ENCODE assay signal across 17 mouse cellular contexts in the genomic region with DNA sequence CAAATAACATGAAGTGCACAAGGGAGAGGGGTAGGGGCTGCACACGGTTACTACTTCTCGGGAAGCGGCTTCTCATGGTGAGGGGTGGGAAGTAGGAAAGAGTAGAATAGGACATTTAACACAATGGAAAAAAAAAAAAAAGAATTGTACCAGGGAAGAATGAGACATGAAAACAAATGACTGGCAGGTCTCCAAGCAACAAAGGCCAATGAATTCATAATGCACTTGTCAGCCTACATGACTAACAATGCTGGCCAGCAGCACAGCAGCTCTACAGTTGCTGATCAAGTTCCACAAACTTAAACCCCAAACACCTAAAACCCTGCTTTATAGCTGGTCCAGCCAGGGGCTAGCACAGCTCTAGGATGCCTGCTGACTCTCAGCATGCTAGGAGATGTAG. TPM values are rescaled to one million over a fixed set of nuclear protein-coding genes. Genes with fewer than 3 reads are reported as not detected.
DNase-seq lines count a peak whose midpoint lies in the region; TF ChIP-seq lines count a peak whose summit lies in the region.
"Had no signal": no experiment of that assay in that cellular context is flagged by ENCODE, and none has a peak within 500 bp of the region (broad histone marks: within the 10 kb centered on the region; RNA-seq: fewer than 3 reads in every experiment).

No protein-coding gene starts in this region.

- H3K27ac ChIP-seq in heart, adult 2 months = peak overlapping the region; percentile 1; the same call in 1 of the 2 replicates
- H3K27ac ChIP-seq: heart, embryonic 13.5 days; hindbrain, embryonic 14.5 days; intestine, embryonic 15.5 days; kidney, postnatal 0 days; limb, embryonic 15.5 days; neural tube, embryonic 12.5 days; stomach, embryonic 15.5 days had no signal

- WGBS in heart, adult 2 months = 57% methylated on average over 3 of the region's 3 CpGs

- no peaks in the 10 kb centered on the region for H3K79me2 ChIP-seq in heart, adult 2 months (replicated peaks; ENCODE audit: control insufficient read depth, insufficient read depth, low read length)

- no peak for TF ChIP-seq EP300 in heart, adult 2 months (IDR thresholded peaks at IDR 0.05; ENCODE audit: insufficient read depth, low read depth, low read length)

- no peak for TF ChIP-seq CTCF in heart, adult 2 months (IDR thresholded peaks at IDR 0.05)

- intact Hi-C loops in heart, adult 2 months (cut with DNase I) = loop anchor here (10.0 kb wide), 1 partner anchor 574 kb away; no protein-coding TSS in a partner anchor

- H3K36me3 ChIP-seq in heart, adult 2 months (ENCODE audit: control insufficient read depth, insufficient read depth, low read length) = no peaks in the 10 kb centered on the region; the same call in none of the 2 replicates
- H3K36me3 ChIP-seq: intestine, embryonic 15.5 days; stomach, embryonic 15.5 days had no signal

- DNase-seq in heart, adult 2 months = no peak
- DNase-seq in heart, adult 8-10 months (ENCODE audit: low spot score) = no peak
- DNase-seq in layer of hippocampus, adult 9-11 months = peak; percentile 48
- no peak for DNase-seq in layer of hippocampus, postnatal 10 days (ENCODE audit: low spot score in 2 of 2)
- DNase-seq in adipocyte (ENCODE audit: low spot score) = peak; percentile 68
- peak; percentile 42 for DNase-seq in lung, postnatal 14 days
- DNase-seq in left cerebral cortex, adult 8-10 months (ENCODE audit: low spot score in 2 of 2) = no peak
- DNase-seq: cerebellum, postnatal 10 days; gastrocnemius, postnatal 25 days; thymus, postnatal 14 days had no signal

- peaks cover 2% of the 10 kb centered on the region for H3K4me1 ChIP-seq in heart, adult 2 months (ENCODE audit: control insufficient read depth, insufficient read depth, low read length)
- H3K4me1 ChIP-seq: intestine, embryonic 15.5 days; stomach, embryonic 15.5 days had no signal

- TF ChIP-seq POLR2A in heart, adult 2 months (IDR thresholded peaks at IDR 0.05; ENCODE audit: insufficient read depth, low read depth, low read length) = no peak

- H3K9ac ChIP-seq in heart, adult 2 months (ENCODE audit: low read depth, low read length) = no peak overlapping the region
- H3K9ac ChIP-seq: heart, embryonic 13.5 days; hindbrain, embryonic 14.5 days; intestine, embryonic 15.5 days; limb, embryonic 15.5 days; neural tube, embryonic 12.5 days; stomach, embryonic 15.5 days had no signal

- no peak overlapping the region for H3K4me3 ChIP-seq in heart, adult 2 months
- H3K4me3 ChIP-seq: heart, embryonic 13.5 days; intestine, embryonic 15.5 days; limb, embryonic 15.5 days; neural tube, embryonic 12.5 days; stomach, embryonic 15.5 days had no signal

- no peaks in the 10 kb centered on the region for H3K27me3 ChIP-seq in heart, adult 2 months (ENCODE audit: control insufficient read depth, insufficient read depth, low read length)
- H3K27me3 ChIP-seq: heart, embryonic 13.5 days; intestine, embryonic 15.5 days; limb, embryonic 15.5 days; neural tube, embryonic 12.5 days; stomach, embryonic 15.5 days had no signal

RNA-seq across cellular contexts. Expression of a gene that starts 6.1 kb away (rescaled TPM):
- 10 to 100 TPM; 14.1 to 16.4 TPM for total RNA-seq in heart, adult 2 months (2021)
- 20.5 and 24.2 TPM in 2 replicates for polyA plus RNA-seq in heart, adult 2 months (2012; rRNA removed)
- total RNA-seq in heart, adult 8-10 months (2022) = 10 to 100 TPM; 13.5 to 19.6 (median 17.2) TPM
- total RNA-seq in layer of hippocampus, postnatal 10 days (2021) = 10 to 100 TPM; 32.2 to 33.4 TPM
- 10 to 100 TPM; 30.1 to 41.4 (median 32.4) TPM for total RNA-seq in left cerebral cortex, adult 8-10 months (2022)

RNA-seq across cellular contexts. Expression of a gene that starts 8.2 kb away (rescaled TPM):
- 10 to 100 TPM; 18.6 to 20.7 TPM for total RNA-seq in heart, adult 2 months (2021)
- 3.6 and 8.7 TPM in 2 replicates for polyA plus RNA-seq in heart, adult 2 months (2012; rRNA removed)
- total RNA-seq in heart, adult 8-10 months (2022) = 10 to 100 TPM; 16.2 to 18.6 (median 17.4) TPM
- 10 to 100 TPM; 10.0 to 10.7 TPM for total RNA-seq in layer of hippocampus, postnatal 10 days (2021)
- total RNA-seq in left cerebral cortex, adult 8-10 months (2022) = 10 to 100 TPM in 1 of 4 experiments, 1 to 10 TPM in 3; 6.2 to 13.1 (median 6.6) TPM

Comparison
In these comparisons a context has a peak if more than half of its experiments do, and no peak if none do; other contexts are left out.
1. DNase-seq: peak in layer of hippocampus, adult 9-11 months (single experiment), adipocyte (single experiment) and lung, postnatal 14 days (single experiment); none in heart, adult 2 months (0 of 2), heart, adult 8-10 months (single experiment), layer of hippocampus, postnatal 10 days (0 of 2) and left cerebral cortex, adult 8-10 months (0 of 2).